Mouse (Mus musculus) heart, postnatal 0 days (tissue): ENCODE measurements around the gene Rcor3.

ENCODE experiments used
- CTCF ChIP-seq: IDR thresholded peaks from 2 replicates; pipeline ENCODE4 v1.5.1; 2016; ENCODE audit warnings: antibody characterized with exemption, control low read depth, low read depth
- EP300 ChIP-seq: IDR thresholded peaks from 2 replicates; pipeline ENCODE4 v1.6.1; 2016; ENCODE audit warnings: antibody characterized with exemption, low read depth

DNA sequence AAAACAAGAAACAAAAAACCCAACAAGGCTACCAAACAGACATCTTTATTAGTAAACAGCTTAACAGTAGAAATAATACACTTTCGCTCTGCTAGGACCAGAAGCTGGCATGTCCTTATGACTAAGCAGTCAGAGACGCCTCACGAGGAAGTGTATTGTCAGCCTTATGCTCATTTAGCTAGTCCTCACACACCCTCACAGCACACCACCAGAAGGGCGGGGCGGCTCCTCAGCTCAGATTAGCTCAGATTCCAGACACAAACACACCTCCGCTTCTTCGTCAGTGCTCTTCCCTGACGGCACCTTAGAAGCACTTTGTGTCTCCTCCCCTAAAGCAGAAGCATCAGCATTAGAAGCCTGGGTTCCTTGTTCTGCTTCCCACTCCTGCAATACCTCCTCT lies 36.5 kb downstream of the Rcor3 start:
- no peak for TF ChIP-seq CTCF
- TF ChIP-seq EP300 = no peak
